Mouse (Mus musculus): ENCODE results near the gene Tctn3. TPM values are rescaled to one million over a fixed set of nuclear protein-coding genes. Genes with fewer than 3 reads are reported as not detected.
"Not testable (repeated sequence)": the region's sequence is repeated elsewhere in the genome, so short reads cannot be mapped to it uniquely, and the experiment has no call there.

The Tctn3 gene
- polyA plus RNA-seq, 1 experiment from 2014 or later: 7.0 TPM

- WGBS (ENCODE audit: missing documents): 83% methylated on average over 5 of the region's 5 CpGs
- no peaks in the 10 kb centered on the region for H3K36me3 ChIP-seq (ENCODE audit: inconsistent target)
- peak overlapping the region; percentile 98 for H3K27ac ChIP-seq
- H3K4me3 ChIP-seq (ENCODE audit: inconsistent target): no peak overlapping the region
- no peaks in the 10 kb centered on the region for H3K79me2 ChIP-seq (ENCODE audit: inconsistent target)
These were observed 26.5 kb upstream of the Tctn3 start for GRCm38 (mm10) chr19:40638582-40638981.

GRCm38 (mm10) chr19:40637601-40638000 is 25.6 kb upstream of the Tctn3 start:
- 15% methylated on average over 7 of the region's 7 CpGs for WGBS (ENCODE audit: missing documents)
- no peaks in the 10 kb centered on the region for H3K36me3 ChIP-seq (ENCODE audit: inconsistent target)
- no peaks in the 10 kb centered on the region for H3K79me2 ChIP-seq (ENCODE audit: inconsistent target)
- H3K27ac ChIP-seq: peak overlapping the region; percentile 98
- H3K4me3 ChIP-seq (ENCODE audit: inconsistent target): no peak overlapping the region

GRCm38 (mm10) chr19:40637091-40637490 is 25.1 kb upstream of the Tctn3 start:
- no peaks in the 10 kb centered on the region for H3K36me3 ChIP-seq (ENCODE audit: inconsistent target)
- no peak overlapping the region for H3K4me3 ChIP-seq (ENCODE audit: inconsistent target)
- 69% methylated on average over 3 of the region's 4 CpGs for WGBS (ENCODE audit: missing documents)
- H3K79me2 ChIP-seq (ENCODE audit: inconsistent target): no peaks in the 10 kb centered on the region
- peak overlapping the region; percentile 98 for H3K27ac ChIP-seq

GRCm38 (mm10) chr19:40633144-40633543 is 21.1 kb upstream of the Tctn3 start:
- Histone ChIP-seq H3K79me2 (ENCODE audit: inconsistent target) (no peaks in the 10 kb centered on the region), H3K27ac (no peak overlapping the region), H3K36me3 (ENCODE audit: inconsistent target) (no peaks in the 10 kb centered on the region), H3K4me3 (ENCODE audit: inconsistent target) (no peak overlapping the region)
- WGBS (ENCODE audit: missing documents): 64% methylated on average over 1 of the region's 1 CpGs

- WGBS (ENCODE audit: missing documents): 95% methylated on average over 5 of the region's 5 CpGs
- H3K36me3 ChIP-seq (ENCODE audit: inconsistent target): no peaks in the 10 kb centered on the region
These were observed 20.6 kb upstream of the Tctn3 start for GRCm38 (mm10) chr19:40632668-40633067.

GRCm38 (mm10) chr19:40632193-40632592 is 20.2 kb upstream of the Tctn3 start:
- Histone ChIP-seq H3K4me3 (ENCODE audit: inconsistent target) (no peak overlapping the region), H3K27ac (peak overlapping the region; percentile 95), H3K36me3 (ENCODE audit: inconsistent target) (no peaks in the 10 kb centered on the region), H3K79me2 (ENCODE audit: inconsistent target) (no peaks in the 10 kb centered on the region)
- WGBS (ENCODE audit: missing documents): 100% methylated on average over 3 of the region's 3 CpGs

More at GRCm38 (mm10) chr19:40632668-40633067, 20.6 kb upstream of the Tctn3 start:
- no peak overlapping the region for H3K4me3 ChIP-seq (ENCODE audit: inconsistent target)
- no peaks in the 10 kb centered on the region for H3K79me2 ChIP-seq (ENCODE audit: inconsistent target)
- no peak overlapping the region for H3K27ac ChIP-seq

- no peaks in the 10 kb centered on the region for H3K79me2 ChIP-seq (ENCODE audit: inconsistent target)
- H3K27ac ChIP-seq: peak overlapping the region; percentile 95
- H3K36me3 ChIP-seq (ENCODE audit: inconsistent target): no peaks in the 10 kb centered on the region
- no peak overlapping the region for H3K4me3 ChIP-seq (ENCODE audit: inconsistent target)
- 0% methylated on average over 7 of the region's 7 CpGs for WGBS (ENCODE audit: missing documents)
These were observed 18.6 kb upstream of the Tctn3 start for GRCm38 (mm10) chr19:40630606-40631005.

GRCm38 (mm10) chr19:40630096-40630495 is 18.1 kb upstream of the Tctn3 start:
- 36% methylated on average over 3 of the region's 3 CpGs for WGBS (ENCODE audit: missing documents)
- no peaks in the 10 kb centered on the region for H3K36me3 ChIP-seq (ENCODE audit: inconsistent target)
- H3K79me2 ChIP-seq (ENCODE audit: inconsistent target): no peaks in the 10 kb centered on the region
- no peak overlapping the region for H3K4me3 ChIP-seq (ENCODE audit: inconsistent target)
- peak overlapping the region; percentile 95 for H3K27ac ChIP-seq

GRCm38 (mm10) chr19:40628950-40629349 is 16.9 kb upstream of the Tctn3 start:
- Histone ChIP-seq H3K36me3 (ENCODE audit: inconsistent target) (no peaks in the 10 kb centered on the region), H3K27ac (peak overlapping the region; percentile 95), H3K79me2 (ENCODE audit: inconsistent target) (no peaks in the 10 kb centered on the region), H3K4me3 (ENCODE audit: inconsistent target) (no peak overlapping the region)

GRCm38 (mm10) chr19:40625935-40626334 is 13.9 kb upstream of the Tctn3 start:
- WGBS (ENCODE audit: missing documents): 76% methylated on average over 12 of the region's 12 CpGs
- no peak overlapping the region for H3K4me3 ChIP-seq (ENCODE audit: inconsistent target)
- H3K79me2 ChIP-seq (ENCODE audit: inconsistent target): no peaks in the 10 kb centered on the region
- no peaks in the 10 kb centered on the region for H3K36me3 ChIP-seq (ENCODE audit: inconsistent target)
- peak overlapping the region; percentile 19 for H3K27ac ChIP-seq

- H3K27ac ChIP-seq; H3K36me3 ChIP-seq (ENCODE audit: inconsistent target); H3K4me3 ChIP-seq (ENCODE audit: inconsistent target); H3K79me2 ChIP-seq (ENCODE audit: inconsistent target): not testable (repeated sequence)
- WGBS (ENCODE audit: missing documents): 89% methylated on average over 1 of the region's 26 CpGs
These were observed 9.6 kb upstream of the Tctn3 start for GRCm38 (mm10) chr19:40621616-40622015.

- Histone ChIP-seq H3K79me2 (ENCODE audit: inconsistent target) (peaks cover 5% of the 10 kb centered on the region; the same call in 1 of the 2 replicates), H3K36me3 (ENCODE audit: inconsistent target) (no peaks in the 10 kb centered on the region), H3K27ac (no peak overlapping the region), H3K4me3 (ENCODE audit: inconsistent target) (no peak overlapping the region)
- WGBS (ENCODE audit: missing documents): 55% methylated on average over 7 of the region's 7 CpGs
These were observed 4.0 kb upstream of the Tctn3 start for GRCm38 (mm10) chr19:40616021-40616420.

GRCm38 (mm10) chr19:40614811-40615210 is 2.8 kb upstream of the Tctn3 start:
- 91% methylated on average over 7 of the region's 7 CpGs for WGBS (ENCODE audit: missing documents)
- H3K4me3 ChIP-seq (ENCODE audit: inconsistent target): no peak overlapping the region
- H3K79me2 ChIP-seq (ENCODE audit: inconsistent target): peaks cover 5% of the 10 kb centered on the region; the same call in 1 of the 2 replicates
- H3K27ac ChIP-seq: no peak overlapping the region
- H3K36me3 ChIP-seq (ENCODE audit: inconsistent target): no peaks in the 10 kb centered on the region

GRCm38 (mm10) chr19:40607676-40608075 is 4.4 kb downstream of the Tctn3 start:
- Histone ChIP-seq H3K36me3 (ENCODE audit: inconsistent target) (peaks cover 48% of the 10 kb centered on the region), H3K4me3 (ENCODE audit: inconsistent target) (no peak overlapping the region), H3K79me2 (ENCODE audit: inconsistent target) (peaks cover 5% of the 10 kb centered on the region; the same call in 1 of the 2 replicates), H3K27ac (no peak overlapping the region)
- 94% methylated on average over 6 of the region's 6 CpGs for WGBS (ENCODE audit: missing documents)

- H3K36me3 ChIP-seq (ENCODE audit: inconsistent target): peaks cover 61% of the 10 kb centered on the region
- no peak overlapping the region for H3K27ac ChIP-seq
- H3K79me2 ChIP-seq (ENCODE audit: inconsistent target): no peaks in the 10 kb centered on the region
- WGBS (ENCODE audit: missing documents): 94% methylated on average over 9 of the region's 9 CpGs
- H3K4me3 ChIP-seq (ENCODE audit: inconsistent target): no peak overlapping the region
These were observed 6.8 kb downstream of the Tctn3 start for GRCm38 (mm10) chr19:40605189-40605588.

- WGBS (ENCODE audit: missing documents): 87% methylated on average over 3 of the region's 3 CpGs
- Histone ChIP-seq H3K4me3 (ENCODE audit: inconsistent target) (no peak overlapping the region), H3K79me2 (ENCODE audit: inconsistent target) (no peaks in the 10 kb centered on the region), H3K36me3 (ENCODE audit: inconsistent target) (peaks cover 45% of the 10 kb centered on the region), H3K27ac (no peak overlapping the region)
These were observed 10.2 kb downstream of the Tctn3 start for GRCm38 (mm10) chr19:40601870-40602269.

Data from macrophage (primary cell).